Mouse (Mus musculus) ES-Bruce4 (cell line): ENCODE data around the gene Raly. TPM values are rescaled to one million over a fixed set of nuclear protein-coding genes. Genes with fewer than 3 reads are reported as not detected.

Experiments used
- H3K27ac ChIP-seq: 2 replicates; pipeline ENCODE4 v1.5.1; 2012; ENCODE audit warnings: low read length, inconsistent platforms; ENCODE audit not compliant: insufficient read depth
- H3K27me3 ChIP-seq: 2 replicates; pipeline ENCODE4 v1.6.1; 2012; ENCODE audit warnings: mild to moderate bottlenecking, low read length, inconsistent platforms; ENCODE audit not compliant: control insufficient read depth, poor library complexity, insufficient read depth, severe bottlenecking
- H3K36me3 ChIP-seq: 2 replicates; pipeline ENCODE4 v1.6.1; 2012; ENCODE audit warnings: inconsistent platforms, mild to moderate bottlenecking, low read length, moderate library complexity; ENCODE audit not compliant: control insufficient read depth, poor library complexity, insufficient read depth, severe bottlenecking
- H3K4me1 ChIP-seq: one replicate; pipeline ENCODE4 v1.8.1; 2011; ENCODE audit warnings: low read length; ENCODE audit not compliant: control insufficient read depth, insufficient read depth
- H3K4me3 ChIP-seq: 2 replicates; pipeline ENCODE4 v1.5.1; 2011; ENCODE audit warnings: low read depth, mild to moderate bottlenecking, low read length
- H3K9ac ChIP-seq: 2 replicates; pipeline ENCODE4 v1.6.1; 2012; ENCODE audit warnings: low read depth, mild to moderate bottlenecking, inconsistent platforms; ENCODE audit not compliant: poor library complexity, severe bottlenecking
- H3K9me3 ChIP-seq: replicated peaks from 2 replicates; pipeline ENCODE4 v1.6.1; 2012; ENCODE audit warnings: mild to moderate bottlenecking, low read length, inconsistent platforms; ENCODE audit not compliant: control insufficient read depth, poor library complexity, insufficient read depth, severe bottlenecking
- CTCF ChIP-seq: IDR thresholded peaks from one replicate; pipeline ENCODE4 v1.8.1; 2011; ENCODE audit warnings: low read depth, low read length
- EP300 ChIP-seq: IDR thresholded peaks from 2 replicates; pipeline ENCODE4 v1.6.1; 2011; ENCODE audit warnings: low read depth, low read length; ENCODE audit not compliant: insufficient read depth
- POLR2A ChIP-seq: IDR thresholded peaks from one replicate; pipeline ENCODE4 v1.8.1; 2011; ENCODE audit warnings: low read length; ENCODE audit not compliant: insufficient read depth
- polyA plus RNA-seq: library from polyadenylated mRNA; stranded (reverse); fragments of >200 nt; gene quantifications from 2 replicates; pipeline ENCODE4 v1.2.4, GENCODE M21; 2011; ENCODE audit warnings: low read depth; ENCODE audit not compliant: missing spikeins, insufficient read depth, insufficient read length

Gene Raly
- polyA plus RNA-seq, 1 experiment: 241 TPM

- TF ChIP-seq EP300 (no peak), POLR2A (no peak), CTCF (no peak)
- no peaks in the 10 kb centered on the region for H3K4me1 ChIP-seq
- H3K9me3 ChIP-seq: no peaks in the 10 kb centered on the region
- no peak overlapping the region for H3K27ac ChIP-seq
- H3K27me3 ChIP-seq: no peaks in the 10 kb centered on the region
- 0 out of 2 replicates have a peak, but pooled peaks cover 2% of the 10 kb centered on the region for H3K36me3 ChIP-seq
- no peak overlapping the region for H3K9ac ChIP-seq
- no peak overlapping the region for H3K4me3 ChIP-seq
Measured at GRCm38 (mm10) chr2:154803845-154804244, 12.9 kb downstream of the Raly start.

GRCm38 (mm10) chr2:154807689-154808088 is 16.8 kb downstream of the Raly start:
- TF ChIP-seq POLR2A: no peak
- no peak for TF ChIP-seq CTCF
- TF ChIP-seq EP300: no peak

GRCm38 (mm10) chr2:154809107-154809762 is 18.3 kb downstream of the Raly start:
- H3K4me1 ChIP-seq: no peaks in the 10 kb centered on the region
- no peak overlapping the region for H3K27ac ChIP-seq
- no peak overlapping the region for H3K4me3 ChIP-seq
- no peaks in the 10 kb centered on the region for H3K27me3 ChIP-seq
- TF ChIP-seq POLR2A (no peak), EP300 (no peak), CTCF (no peak)
- H3K9me3 ChIP-seq: no peaks in the 10 kb centered on the region
- no peak overlapping the region for H3K9ac ChIP-seq
- H3K36me3 ChIP-seq: no peaks in the 10 kb centered on the region

More at GRCm38 (mm10) chr2:154807689-154808088, 16.8 kb downstream of the Raly start:
- Histone ChIP-seq H3K27me3 (no peaks in the 10 kb centered on the region), H3K9ac (no peak overlapping the region), H3K4me3 (no peak overlapping the region), H3K27ac (no peak overlapping the region), H3K4me1 (no peaks in the 10 kb centered on the region), H3K9me3 (no peaks in the 10 kb centered on the region), H3K36me3 (no peaks in the 10 kb centered on the region)

- Histone ChIP-seq H3K27ac (no peak overlapping the region), H3K9ac (no peak overlapping the region)
Measured at GRCm38 (mm10) chr2:154810821-154811220, 19.9 kb downstream of the Raly start.

GRCm38 (mm10) chr2:154813426-154813825 is 22.5 kb downstream of the Raly start:
- no peak overlapping the region for H3K9ac ChIP-seq
- H3K4me1 ChIP-seq: no peaks in the 10 kb centered on the region
- H3K27me3 ChIP-seq: no peaks in the 10 kb centered on the region
- H3K9me3 ChIP-seq: no peaks in the 10 kb centered on the region
- H3K27ac ChIP-seq: no peak overlapping the region
- no peak for TF ChIP-seq CTCF
- TF ChIP-seq POLR2A: no peak
- no peak for TF ChIP-seq EP300
- H3K36me3 ChIP-seq: no peaks in the 10 kb centered on the region; the same call in 1 of the 2 replicates
- no peak overlapping the region for H3K4me3 ChIP-seq

More at GRCm38 (mm10) chr2:154810821-154811220, 19.9 kb downstream of the Raly start:
- no peak overlapping the region for H3K4me3 ChIP-seq
- TF ChIP-seq EP300: no peak
- TF ChIP-seq CTCF: no peak
- no peak for TF ChIP-seq POLR2A
- H3K27me3 ChIP-seq: no peaks in the 10 kb centered on the region
- H3K9me3 ChIP-seq: no peaks in the 10 kb centered on the region
- no peaks in the 10 kb centered on the region for H3K4me1 ChIP-seq
- H3K36me3 ChIP-seq: no peaks in the 10 kb centered on the region; the same call in 1 of the 2 replicates

GRCm38 (mm10) chr2:154817089-154817488 is 26.2 kb downstream of the Raly start:
- H3K27ac ChIP-seq: no peak overlapping the region; the same call in 1 of the 2 replicates
- H3K4me3 ChIP-seq: no peak overlapping the region
- TF ChIP-seq CTCF: no peak
- TF ChIP-seq POLR2A: no peak
- no peak for TF ChIP-seq EP300
- peaks cover 3% of the 10 kb centered on the region for H3K36me3 ChIP-seq
- H3K4me1 ChIP-seq: no peaks in the 10 kb centered on the region
- H3K9me3 ChIP-seq: no peaks in the 10 kb centered on the region
- no peak overlapping the region for H3K9ac ChIP-seq
- no peaks in the 10 kb centered on the region for H3K27me3 ChIP-seq
